Mouse (Mus musculus) gastrocnemius, adult 8-10 months (tissue): ENCODE measurements around the gene Map3k10. TPM values are rescaled to one million over a fixed set of nuclear protein-coding genes. Genes with fewer than 3 reads are reported as not detected.

ENCODE experiments used
- DNase-seq, 2 experiments: peaks; one replicate each; pipeline ENCODE4 v3.0.0; 2022; ENCODE audit warnings: low spot score in 2 of 2
- total RNA-seq, 4 experiments: library from RNA; stranded (reverse); gene quantifications; 2 replicates each; pipeline ENCODE4 v1.2.4; 2022

Map3k10 gene
- 10 to 100 TPM; 40.0 to 47.7 (median 42.4) TPM for total RNA-seq

- DNase-seq = peak; percentile 84 to 85
These were observed at the start of gene Map3k10 for GRCm38 (mm10) chr7:27674522-27675221. Map3k10 (minus strand) TSS chr7:27674598.

DNA sequence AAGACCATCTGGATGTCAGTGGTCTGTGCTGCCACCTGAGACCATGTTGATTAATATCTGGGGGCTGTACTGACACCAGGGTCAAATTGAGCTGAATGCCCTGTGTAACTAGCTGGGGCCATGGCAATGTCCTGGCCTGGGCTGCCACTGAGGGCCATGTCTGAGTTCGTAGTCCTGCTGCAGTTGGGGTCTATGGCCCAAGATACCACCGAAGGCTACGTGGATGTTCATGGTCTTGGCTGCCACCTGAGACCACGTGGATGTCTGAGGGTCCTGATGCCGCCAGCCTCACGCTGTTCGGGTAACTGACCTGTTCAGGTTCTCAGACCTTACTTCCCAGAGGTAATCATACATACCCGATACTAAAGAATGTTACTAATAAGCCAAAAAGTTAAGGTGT lies 47.6 kb upstream of the Map3k10 start:
- no peak for DNase-seq

DNA sequence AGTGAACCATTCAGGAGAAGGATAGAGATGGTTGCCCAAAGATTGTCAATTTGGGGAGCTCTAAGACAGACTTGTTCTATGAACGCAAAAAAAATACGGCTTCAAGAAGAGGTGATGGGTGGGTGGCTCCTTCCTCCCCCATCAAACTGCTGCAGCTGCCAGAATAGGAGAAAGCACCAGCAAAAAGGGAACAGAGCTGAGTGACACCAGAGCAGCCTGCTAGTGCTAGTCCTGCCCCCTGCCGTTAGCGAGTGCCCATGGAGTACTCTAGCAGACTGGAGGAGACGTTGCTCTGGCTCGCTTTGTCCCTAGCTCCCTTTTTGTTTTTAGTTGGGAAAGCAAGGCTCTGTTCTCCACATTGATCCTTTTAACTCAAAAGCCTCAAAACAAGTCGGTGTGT lies 36.0 kb upstream of the Map3k10 start:
- DNase-seq = no peak

- DNase-seq = no peak
These were observed 22.3 kb upstream of the Map3k10 start for GRCm38 (mm10) chr7:27696711-27697110.

DNA sequence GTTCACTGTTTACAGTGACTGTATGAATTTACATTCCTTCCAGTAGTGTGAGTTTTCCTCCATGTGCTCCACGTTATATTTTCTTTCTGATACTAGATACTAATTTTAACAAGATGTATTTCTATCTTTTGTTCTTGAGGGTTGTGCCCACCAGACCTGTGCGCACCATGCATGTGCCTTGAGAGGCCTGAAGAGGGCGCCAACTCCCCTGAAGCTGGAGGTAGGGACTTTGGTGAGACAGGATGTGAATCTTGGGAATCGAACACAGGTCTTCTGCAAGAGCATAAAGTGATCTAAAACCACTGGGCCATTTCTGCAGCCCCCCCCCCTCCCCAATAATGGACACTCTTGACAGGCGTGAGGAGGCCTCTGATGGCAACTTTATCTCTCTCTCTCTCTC lies 16.7 kb upstream of the Map3k10 start:
- no peak for DNase-seq

DNA sequence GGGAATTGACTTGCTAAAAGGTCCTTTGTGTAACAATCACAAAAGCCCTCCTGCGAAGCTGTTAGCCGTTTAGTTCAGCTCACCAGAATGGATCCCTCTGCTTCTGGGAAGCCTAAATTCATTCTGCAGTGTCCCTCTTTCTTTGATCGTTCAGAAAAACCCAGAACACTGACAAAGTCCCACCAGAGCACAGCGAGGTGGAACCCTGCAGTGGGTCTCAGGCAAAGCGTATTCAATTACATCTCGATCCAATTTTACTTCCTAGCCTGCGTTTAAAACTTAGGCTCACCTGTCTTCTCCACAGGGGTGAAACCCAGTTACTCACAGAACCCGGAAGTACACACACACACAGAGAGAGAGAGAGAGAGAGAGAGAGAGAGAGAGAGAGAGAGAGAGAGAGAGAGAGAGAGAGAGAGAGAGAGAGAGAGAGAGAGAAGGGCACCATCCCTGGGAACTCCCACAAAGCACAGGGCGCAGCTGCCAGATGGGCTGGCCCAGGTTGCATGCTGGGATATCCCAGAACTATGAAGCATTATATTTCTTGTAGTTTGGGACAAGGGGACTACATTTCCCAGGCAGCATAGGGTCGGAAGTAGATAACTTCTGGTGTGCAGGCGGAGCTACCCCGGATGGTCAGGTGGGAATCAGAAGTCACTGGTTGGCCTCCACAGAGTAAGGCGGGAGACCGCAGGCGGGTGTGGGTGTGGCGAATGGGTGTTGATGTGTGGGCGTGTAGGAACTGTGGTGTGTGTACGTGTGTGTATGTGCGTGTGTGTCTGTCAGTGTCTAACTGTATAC lies 14.6 kb upstream of the Map3k10 start, which contains the start of gene Zfp607b:
Gene Zfp607b, plus strand, starts transcription at position 526 of the 798 bp plus-strand sequence.
- peak; percentile 90 to 91 for DNase-seq

GRCm38 (mm10) chr7:27688246-27688788 lies 13.9 kb upstream of the Map3k10 start:
- DNase-seq = no peak

- no peak for DNase-seq
These were observed 13.4 kb upstream of the Map3k10 start for GRCm38 (mm10) chr7:27687836-27688235.

DNA sequence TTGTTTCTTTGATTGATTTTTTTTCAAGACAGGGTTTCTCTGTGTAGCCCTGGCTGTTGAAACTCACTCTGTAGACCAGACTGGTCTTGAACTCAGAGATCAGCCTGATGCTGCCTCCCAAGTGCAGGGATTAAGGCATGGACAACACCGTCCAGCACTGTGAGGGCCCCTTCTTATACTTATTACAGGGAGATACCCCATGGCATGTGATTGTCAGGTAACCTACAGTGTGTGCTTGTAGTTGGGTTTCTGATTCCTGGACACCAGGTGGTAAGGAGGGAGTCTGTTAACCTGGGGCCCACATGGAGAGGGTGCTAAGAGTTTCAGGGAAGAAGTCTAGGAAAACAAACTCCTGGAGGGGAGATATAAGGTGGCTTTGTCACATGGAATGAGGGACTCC lies 12.6 kb upstream of the Map3k10 start:
- DNase-seq = no peak

- DNase-seq = no peak
These were observed 11.3 kb upstream of the Map3k10 start for GRCm38 (mm10) chr7:27685681-27686080.

GRCm38 (mm10) chr7:27685220-27685619 lies 10.8 kb upstream of the Map3k10 start:
- no peak for DNase-seq

DNA sequence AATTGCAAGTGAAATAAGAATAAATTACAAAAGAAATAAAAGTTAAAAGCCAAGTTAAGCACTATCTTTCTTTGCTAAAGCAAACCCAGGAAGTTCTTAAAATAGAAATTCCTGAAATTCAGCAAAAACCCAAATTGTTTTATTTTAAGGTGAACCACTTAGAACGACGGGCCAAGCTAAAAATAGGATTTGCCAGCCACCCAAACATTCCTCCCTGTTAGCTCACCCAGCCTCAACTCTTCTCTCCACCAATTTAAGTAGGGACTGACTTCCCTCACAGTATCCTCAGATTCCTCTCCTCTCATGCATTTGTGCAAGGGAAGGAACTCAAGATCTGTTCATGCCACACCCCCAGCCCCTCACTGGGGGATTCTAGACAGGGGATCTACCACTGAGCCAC lies 8.8 kb upstream of the Map3k10 start:
- no peak for DNase-seq

GRCm38 (mm10) chr7:27675222-27675612 lies 819 bp upstream of the Map3k10 start:
- DNase-seq = no peak

DNA sequence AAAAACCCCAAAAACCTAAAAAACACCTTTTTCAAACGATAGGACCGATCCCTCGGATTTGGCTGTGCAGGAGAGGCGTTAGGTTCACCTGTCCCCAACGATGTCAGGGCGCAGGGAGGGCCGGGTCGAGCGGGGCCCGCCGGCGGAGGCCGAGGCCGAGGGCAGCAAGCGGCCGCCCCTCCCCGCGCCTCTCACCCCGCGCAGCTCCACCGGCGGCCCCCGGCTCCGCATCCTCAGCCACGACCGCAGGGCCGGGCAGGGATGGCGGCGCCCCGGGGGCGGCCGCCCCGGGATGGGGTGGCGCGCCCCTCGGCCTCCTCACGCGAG lies 240 bp downstream of the Map3k10 start:
- DNase-seq = no peak

DNA sequence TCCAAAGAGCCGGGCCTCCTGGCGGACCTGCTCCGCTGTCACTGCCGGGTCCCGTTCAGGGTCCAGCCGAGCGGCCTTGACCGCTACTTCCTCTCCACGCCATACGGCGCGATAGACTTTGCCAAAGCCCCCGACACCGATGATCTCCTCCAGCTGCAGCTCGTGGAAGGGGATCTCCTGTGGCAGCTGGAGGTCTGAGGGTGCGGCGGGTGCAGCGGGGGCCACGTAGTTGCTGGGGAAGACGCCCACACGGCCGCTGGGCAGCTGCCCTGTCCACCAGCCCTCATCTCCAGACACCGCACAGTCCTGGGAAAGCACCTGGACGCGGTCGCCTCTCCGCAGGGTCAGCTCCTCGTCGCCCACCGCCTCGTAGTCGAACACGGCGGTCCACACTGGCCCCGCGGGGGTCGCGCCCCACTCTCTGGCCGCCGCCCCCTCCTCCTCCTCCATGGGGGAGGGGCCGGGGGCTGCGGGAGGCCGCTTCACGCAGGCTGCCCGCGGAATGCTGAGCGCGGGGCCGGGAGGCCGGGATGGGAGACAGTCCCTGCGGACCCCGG lies 745 bp downstream of the Map3k10 start:
- no peak for DNase-seq

DNA sequence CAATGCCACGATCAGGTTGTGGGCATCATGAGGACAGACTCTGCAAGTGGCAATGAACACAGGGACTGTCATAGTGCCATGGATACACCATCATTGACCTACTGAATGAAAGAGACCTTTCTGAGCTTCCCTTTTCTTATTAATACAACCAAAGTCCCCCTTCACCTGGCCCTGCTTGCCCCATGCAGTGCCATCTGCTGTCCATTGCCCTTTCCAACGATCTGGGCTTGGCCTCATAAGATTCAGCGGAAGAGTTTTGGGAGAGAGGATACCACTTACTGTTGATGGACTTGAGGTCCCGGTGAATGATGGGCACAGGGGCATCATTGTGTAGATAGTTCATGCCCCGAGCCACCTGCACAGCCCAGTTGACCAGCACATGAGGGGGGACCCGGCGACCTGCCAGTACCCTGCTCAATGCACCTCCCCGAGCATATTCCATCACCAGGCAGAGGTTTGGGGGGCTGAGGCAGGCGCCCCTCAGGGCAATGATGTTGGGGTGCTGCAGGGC lies 1.3 kb downstream of the Map3k10 start:
- no peak for DNase-seq

GRCm38 (mm10) chr7:27662038-27662437 lies 12.4 kb downstream of the Map3k10 start:
- no peak for DNase-seq

DNA sequence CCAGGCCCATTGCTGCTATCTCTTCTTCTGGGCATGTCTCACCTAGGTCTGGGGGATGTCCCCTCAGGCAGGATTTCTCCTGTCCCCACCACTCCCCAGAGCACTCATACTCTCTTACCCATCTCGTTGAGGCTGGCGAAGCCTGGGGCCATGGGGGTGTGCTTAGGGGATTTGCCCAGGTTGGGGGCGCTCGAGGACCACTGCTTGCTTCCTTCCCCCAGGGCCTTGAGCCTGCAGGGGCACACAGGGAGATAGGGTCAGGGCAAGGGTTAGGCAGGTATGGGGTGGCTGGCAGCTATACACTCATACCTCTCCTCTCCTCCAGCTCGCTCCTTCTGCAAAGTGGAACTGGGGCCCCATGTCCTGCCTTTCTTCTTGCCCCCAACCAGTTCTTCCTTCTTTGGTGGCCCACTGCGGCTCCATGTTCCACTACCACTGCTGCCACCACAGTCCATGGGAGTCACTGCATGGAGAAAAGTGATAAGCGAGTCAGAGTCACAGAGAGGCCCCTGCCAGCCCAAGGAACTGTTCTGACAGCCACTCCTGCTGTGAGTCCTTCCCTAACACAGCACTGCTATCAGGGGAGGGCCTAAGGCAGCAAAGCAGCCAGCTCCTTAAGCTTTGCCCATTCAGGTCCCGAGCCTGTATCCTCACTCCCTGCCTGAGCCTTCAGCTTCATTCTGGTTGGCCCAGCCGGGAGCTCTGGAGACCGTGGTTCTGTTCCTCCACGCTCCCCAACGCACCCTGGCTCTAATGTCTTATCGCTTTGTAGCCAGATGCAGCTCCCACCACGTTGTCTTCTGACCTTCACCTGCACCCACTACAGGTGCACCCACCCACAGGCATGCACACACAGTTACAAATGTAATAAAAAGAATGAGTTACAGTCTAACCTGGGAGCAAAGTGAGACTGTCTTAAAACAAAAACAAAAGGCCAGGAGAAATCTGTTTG lies 15.4 kb downstream of the Map3k10 start:
- no peak for DNase-seq

- no peak for DNase-seq
These were observed 16.5 kb downstream of the Map3k10 start for GRCm38 (mm10) chr7:27657824-27658395.

DNA sequence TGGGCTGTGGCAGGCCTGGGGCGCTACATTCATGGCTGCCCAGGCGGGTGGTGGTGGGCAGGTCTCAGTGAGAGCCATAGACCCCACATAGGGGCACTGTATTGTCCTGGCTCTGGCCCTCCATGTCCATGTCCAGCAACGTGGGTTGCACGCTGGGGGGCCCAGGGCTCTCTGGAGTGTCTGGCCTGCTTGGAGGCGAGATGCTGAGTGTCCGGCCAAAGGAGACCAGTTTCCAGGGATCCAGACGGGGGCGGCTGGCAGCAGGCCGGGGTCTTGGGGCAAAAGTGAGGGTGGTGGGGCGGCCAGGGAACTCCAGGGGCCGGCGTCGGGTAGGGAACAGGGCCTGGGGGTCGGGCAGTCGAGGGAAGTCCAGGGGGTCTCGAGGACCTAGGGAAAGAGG lies 17.8 kb downstream of the Map3k10 start:
- DNase-seq = no peak

DNA sequence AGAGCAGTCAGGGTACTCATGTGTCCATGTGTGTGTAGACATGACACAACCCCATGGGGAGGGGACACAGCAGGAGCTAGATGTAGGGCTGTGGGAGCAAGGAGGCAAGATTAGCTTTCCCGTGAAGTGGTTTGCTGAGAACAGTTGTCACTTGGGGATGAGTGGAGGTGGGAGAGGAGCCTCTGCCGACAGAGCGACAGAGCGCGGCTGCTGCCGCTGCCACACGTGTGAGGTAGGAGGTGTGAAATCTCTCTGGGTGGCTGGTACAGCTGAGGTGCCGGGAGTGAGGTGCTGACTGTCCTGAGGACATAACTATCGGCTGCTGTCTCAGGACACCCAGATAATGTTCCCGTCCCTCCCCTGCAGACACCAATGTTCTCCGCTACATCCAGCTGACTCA lies 18.9 kb downstream of the Map3k10 start:
- DNase-seq = no peak
